8 mouse cellular contexts compared by ENCODE assay signal in the genomic region with DNA sequence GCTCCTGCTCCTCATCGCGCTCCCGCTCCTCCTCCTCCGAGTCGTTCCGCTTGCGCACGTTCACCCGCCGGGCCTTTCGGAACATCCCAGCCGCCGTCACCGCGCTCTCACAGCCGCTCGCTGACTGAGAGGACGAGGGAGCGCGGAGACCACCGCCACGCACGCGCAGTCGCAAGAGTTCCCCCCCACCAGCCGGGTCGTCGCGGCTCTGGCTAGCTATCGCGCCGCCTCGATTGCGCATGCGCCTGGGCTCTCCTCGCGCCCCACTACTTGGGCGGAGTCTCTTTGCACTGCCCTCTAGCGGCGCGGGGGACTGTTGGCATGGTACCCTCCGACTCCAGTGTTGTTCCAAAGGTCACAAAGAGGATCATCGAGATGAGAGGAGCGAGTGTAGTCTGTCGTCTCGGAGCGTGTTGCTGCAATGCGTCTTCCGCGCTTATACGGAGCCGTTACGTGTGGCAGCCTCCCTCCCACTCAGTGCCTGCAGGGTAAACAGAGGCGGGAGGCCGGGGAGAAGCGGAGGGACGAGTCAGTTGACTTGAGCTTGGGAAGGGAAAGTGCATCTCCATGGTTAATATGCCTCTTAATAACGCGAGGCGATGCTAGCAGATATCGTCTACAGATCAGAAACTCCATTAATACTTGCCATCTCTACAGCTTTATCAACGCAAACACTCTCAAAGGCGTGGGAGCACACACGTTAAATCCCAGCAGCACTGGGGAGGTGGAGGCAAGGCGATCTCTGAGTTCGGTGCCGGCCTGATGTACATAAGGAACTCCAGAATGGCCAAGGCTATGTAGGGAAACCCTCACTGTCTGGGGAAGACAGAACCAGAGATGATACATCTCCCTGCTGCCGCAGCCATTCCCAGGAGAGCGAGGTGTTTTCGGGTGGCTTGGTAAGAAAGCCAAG. TPM values are rescaled to one million over a fixed set of nuclear protein-coding genes. Genes with fewer than 3 reads are reported as not detected.
DNase-seq lines count a peak whose midpoint lies in the region; ATAC-seq and TF ChIP-seq lines count a peak whose summit lies in the region.

Paxbp1 (minus strand) TSS at position 274 of the 913 bp plus-strand sequence.

- H3K79me2 ChIP-seq in C2C12 (ENCODE audit: control insufficient read depth, insufficient read depth), result peaks cover 48% of the 10 kb centered on the region
- H3K79me2 ChIP-seq in liver, adult 2 months (ENCODE audit: control insufficient read depth, insufficient read depth, low read length), result peaks cover 6% of the 10 kb centered on the region; the same call in 1 of the 2 replicates
- peaks cover 44% of the 10 kb centered on the region for H3K79me2 ChIP-seq in myocyte (ENCODE audit: control insufficient read depth, insufficient read depth)

- H3ac ChIP-seq in C2C12 (ENCODE audit: control insufficient read depth, insufficient read length, low read depth) (peak within 1 kb of the TSS; percentile 95), myocyte (ENCODE audit: control insufficient read depth, insufficient read length) (peak within 1 kb of the TSS; percentile 97)

- H3K4me1 ChIP-seq in erythroblast, embryonic 14.5 days (ENCODE audit: control insufficient read depth), result peaks cover 47% of the 10 kb centered on the region
- peaks cover 6% of the 10 kb centered on the region for H3K4me1 ChIP-seq in heart, embryonic 11.5 days (ENCODE audit: control insufficient read depth, insufficient read depth, low read length)
- H3K4me1 ChIP-seq in kidney, embryonic 16.5 days (ENCODE audit: insufficient read depth, low read length), result peaks cover 15% of the 10 kb centered on the region
- peaks cover 5% of the 10 kb centered on the region; the same call in 1 of the 2 replicates for H3K4me1 ChIP-seq in liver, adult 2 months (ENCODE audit: control insufficient read depth, insufficient read depth, low read length)

- H3K27me3 ChIP-seq in C2C12 (ENCODE audit: control insufficient read depth, insufficient read depth, insufficient read length) (peaks cover 9% of the 10 kb centered on the region), myocyte (ENCODE audit: control insufficient read depth, insufficient read depth, insufficient read length) (peaks cover 11% of the 10 kb centered on the region)
- peaks cover 6% of the 10 kb centered on the region for H3K27me3 ChIP-seq in erythroblast, embryonic 14.5 days (ENCODE audit: control insufficient read depth)
- H3K27me3 ChIP-seq in heart, embryonic 11.5 days (ENCODE audit: control insufficient read depth, insufficient read depth, low read length), result no peaks in the 10 kb centered on the region
- no peaks in the 10 kb centered on the region; the same call in 1 of the 2 replicates for H3K27me3 ChIP-seq in kidney, embryonic 16.5 days (ENCODE audit: insufficient read depth, low read length)
- no peaks in the 10 kb centered on the region for H3K27me3 ChIP-seq in liver, adult 2 months (ENCODE audit: control insufficient read depth, insufficient read depth, low read length)
- no peaks in the 10 kb centered on the region for H3K27me3 ChIP-seq in splenic B cell, adult 2 months (ENCODE audit: control insufficient read depth, insufficient read depth, low read length, poor library complexity, severe bottlenecking)

- peak; percentile 68 for TF ChIP-seq POLR2A in brain, embryonic 14.5 days (IDR thresholded peaks at IDR 0.05; ENCODE audit: borderline replicate concordance, extremely low read depth, insufficient read depth, insufficient read length, poor library complexity, severe bottlenecking)
- peak; percentile 72; the same call in 1 of the 2 replicates for TF ChIP-seq POLR2A in liver, adult 2 months (IDR thresholded peaks at IDR 0.05; ENCODE audit: extremely low read depth, insufficient read depth, low read length)
- TF ChIP-seq POLR2A in myocyte (IDR thresholded peaks at IDR 0.05; ENCODE audit: insufficient read length, low read depth), result peak; percentile 85

- TF ChIP-seq CTCF in C2C12 (IDR thresholded peaks at IDR 0.05; ENCODE audit: control insufficient read depth, insufficient read depth, insufficient read length), result peak; percentile 93
- peak; percentile 96 for TF ChIP-seq CTCF in brain, embryonic 14.5 days (IDR thresholded peaks at IDR 0.05; ENCODE audit: borderline replicate concordance, extremely low read depth, insufficient read depth, insufficient read length)
- peak; percentile 93 for TF ChIP-seq CTCF in liver, adult 2 months (IDR thresholded peaks at IDR 0.05; ENCODE audit: low read depth, low read length)

- DNase-seq in brain, embryonic 14.5 days (ENCODE audit: low read depth), result peak; percentile 100
- DNase-seq in liver, adult 2 months (ENCODE audit: extremely low read depth, low read depth, low spot score), result peak; percentile 93
- peak; percentile 99 for DNase-seq in splenic B cell, adult 2 months (ENCODE audit: low read depth, low spot score)

- peak within 1 kb of the TSS; percentile 79 for H3K9ac ChIP-seq in heart, embryonic 11.5 days (ENCODE audit: low read depth, low read length)
- H3K9ac ChIP-seq in kidney, embryonic 16.5 days (replicated peaks; ENCODE audit: low read length), result peak within 1 kb of the TSS; percentile 96
- peak within 1 kb of the TSS; percentile 91 for H3K9ac ChIP-seq in liver, adult 2 months (ENCODE audit: low read depth, low read length)

- WGBS in heart, embryonic 11.5 days (ENCODE audit: insufficient replicate concordance), result 1% methylated on average over 67 of the region's 70 CpGs
- WGBS in kidney, embryonic 16.5 days, result 1% methylated on average over 64 of the region's 70 CpGs
- WGBS in liver, adult 2 months, result 1% methylated on average over 70 of the region's 70 CpGs

- peaks cover 41% of the 10 kb centered on the region for H3K79me3 ChIP-seq in C2C12 (ENCODE audit: low read depth)

- peak within 1 kb of the TSS; percentile 96 for H3K27ac ChIP-seq in heart, embryonic 11.5 days (ENCODE audit: low read depth, low read length)
- peak within 1 kb of the TSS; percentile 97 for H3K27ac ChIP-seq in kidney, embryonic 16.5 days (ENCODE audit: low read length)
- peak within 1 kb of the TSS; percentile 63 for H3K27ac ChIP-seq in liver, adult 2 months (replicated peaks; ENCODE audit: insufficient read depth, low read depth, low read length)

- H3K36me3 ChIP-seq in C2C12 (ENCODE audit: control insufficient read depth, insufficient read depth), result peaks cover 15% of the 10 kb centered on the region
- H3K36me3 ChIP-seq in erythroblast, embryonic 14.5 days (ENCODE audit: control insufficient read depth), result peaks cover 24% of the 10 kb centered on the region
- H3K36me3 ChIP-seq in heart, embryonic 11.5 days (ENCODE audit: control insufficient read depth, insufficient read depth, low read length), result no peaks in the 10 kb centered on the region
- 0 out of 2 replicates have a peak, but pooled peaks cover under 1% of the 10 kb centered on the region for H3K36me3 ChIP-seq in kidney, embryonic 16.5 days (ENCODE audit: insufficient read depth, low read length)
- no peaks in the 10 kb centered on the region; the same call in 1 of the 2 replicates for H3K36me3 ChIP-seq in liver, adult 2 months (ENCODE audit: control insufficient read depth, insufficient read depth, low read length)
- peaks cover 6% of the 10 kb centered on the region for H3K36me3 ChIP-seq in myocyte (ENCODE audit: control insufficient read depth, insufficient read depth)
- H3K36me3 ChIP-seq in splenic B cell, adult 2 months (ENCODE audit: control insufficient read depth, insufficient read depth, low read length, poor library complexity, severe bottlenecking), result no peaks in the 10 kb centered on the region

- H3K4me3 ChIP-seq in C2C12 (ENCODE audit: insufficient read depth, poor library complexity, severe bottlenecking), result peak within 1 kb of the TSS; percentile 94
- H3K4me3 ChIP-seq in erythroblast, embryonic 14.5 days (replicated peaks), result peak within 1 kb of the TSS; percentile 98
- peak within 1 kb of the TSS; percentile 72 for H3K4me3 ChIP-seq in heart, embryonic 11.5 days (ENCODE audit: low read depth, low read length)
- H3K4me3 ChIP-seq in kidney, embryonic 16.5 days (ENCODE audit: low read length), result peak within 1 kb of the TSS; percentile 99
- peak within 1 kb of the TSS; percentile 78 for H3K4me3 ChIP-seq in liver, adult 2 months (ENCODE audit: insufficient read depth, low read depth, low read length)
- H3K4me3 ChIP-seq in myocyte, result peak within 1 kb of the TSS; percentile 93

- peak within 1 kb of the TSS; percentile 72 for H3K4me2 ChIP-seq in heart, embryonic 11.5 days
- H3K4me2 ChIP-seq in kidney, embryonic 16.5 days (replicated peaks; ENCODE audit: low read depth, low read length), result peak within 1 kb of the TSS; percentile 79
- peak within 1 kb of the TSS; percentile 96 for H3K4me2 ChIP-seq in myocyte (ENCODE audit: low read depth)

- ATAC-seq in heart, embryonic 11.5 days (replicated peaks; ENCODE audit: insufficient number of reproducible peaks, low FRiP score, low TSS enrichment), result peak; percentile 96
- peak; percentile 98 for ATAC-seq in kidney, embryonic 16.5 days (ENCODE audit: low FRiP score, low TSS enrichment)

- peaks cover 3% of the 10 kb centered on the region; the same call in 1 of the 2 replicates for H3K9me3 ChIP-seq in erythroblast, embryonic 14.5 days (ENCODE audit: control insufficient read depth, low read length)
- H3K9me3 ChIP-seq in heart, embryonic 11.5 days (replicated peaks; ENCODE audit: control insufficient read depth, low read length), result no peaks in the 10 kb centered on the region
- no peaks in the 10 kb centered on the region for H3K9me3 ChIP-seq in kidney, embryonic 16.5 days (ENCODE audit: low read length)

TF ChIP-seq in C2C12, 6 proteins besides CTCF, POLR2A, EP300 and RAD21 (continues in another document):
- TF ChIP-seq USF1 (IDR thresholded peaks at IDR 0.05; ENCODE audit: low read depth) (no peak), CEBPB (IDR thresholded peaks at IDR 0.05; ENCODE audit: low read depth) (no peak), MAX (IDR thresholded peaks at IDR 0.05) (no peak), MYOD1 (IDR thresholded peaks at IDR 0.05; ENCODE audit: control insufficient read depth, insufficient read length, low read depth) (no peak), MYOG (IDR thresholded peaks at IDR 0.05; ENCODE audit: control insufficient read depth, extremely low read depth, insufficient read length) (no peak)

TF ChIP-seq in myocyte, 11 proteins besides CTCF, POLR2A, EP300 and RAD21 (continues in another document):
- TF ChIP-seq SRF (IDR thresholded peaks at IDR 0.05; ENCODE audit: control insufficient read depth, insufficient read length, low read depth), result peak; percentile 40
- TF ChIP-seq REST (IDR thresholded peaks at IDR 0.05; ENCODE audit: insufficient read depth, insufficient read length), result peak; percentile 19
- no peak for TF ChIP-seq TCF12 (IDR thresholded peaks at IDR 0.05; ENCODE audit: insufficient read depth, poor library complexity, severe bottlenecking)

RNA-seq across cellular contexts. Expression of gene Paxbp1, which starts in this region (rescaled TPM):
- 6.1 TPM for polyA plus RNA-seq in C2C12 (2012; fragmentation: generic; extraction: Trizol)
- polyA plus RNA-seq in brain, embryonic 14.5 days (2012; rRNA removed), result 148 and 160 TPM in 2 replicates
- 1.5 and 2.1 TPM in 2 replicates for polyA plus RNA-seq in erythroblast, embryonic 14.5 days (2012)
- 55.5 and 56.4 TPM in 2 replicates for polyA plus RNA-seq in heart, embryonic 11.5 days (2014; fragmentation: Nextera tagmentation; extraction: Ambion mirVana)
- polyA plus RNA-seq in kidney, embryonic 16.5 days (2015; fragmentation: Nextera tagmentation; extraction: Ambion mirVana), result 51.4 and 54.5 TPM in 2 replicates
- total RNA-seq in liver, adult 2 months (2014; rRNA removed), result 24.1 and 26.1 TPM in 2 replicates
- polyA plus RNA-seq in liver, adult 2 months (2012; rRNA removed), result 4.8 and 8.1 TPM in 2 replicates
- 8.8 TPM for polyA plus RNA-seq in myocyte (2012; fragmentation: generic; extraction: Trizol)

Comparison
In these comparisons a context has a peak if more than half of its experiments do, and no peak if none do; other contexts are left out.
1. Peak in every context shown above with its lines: DNase-seq, ATAC-seq, H3K4me3 ChIP-seq and H3K27ac ChIP-seq.